Mouse (Mus musculus) regulatory T cell (primary cell): Measurements from ENCODE around the gene Ltbp2.

Experiments
- in situ Hi-C: fragments of 300-600 bp; cut with MboI, MseI; formaldehyde crosslinking; loops from one replicate; pipeline ENCODE4 v1.15.1; 2025; ENCODE audit warnings: high pct_unique_total_duplicates

Ltbp2 gene

GRCm38 (mm10) chr12:84762532-84762931 lies 113.8 kb downstream of the Ltbp2 start:
- in situ Hi-C loops: no loop called here

- in situ Hi-C loops: no loop called here
Measured at GRCm38 (mm10) chr12:84759063-84759462, 117.3 kb downstream of the Ltbp2 start.

GRCm38 (mm10) chr12:84756016-84756415 lies 120.3 kb downstream of the Ltbp2 start:
- in situ Hi-C loops: no loop called here

GRCm38 (mm10) chr12:84755008-84755695 lies 121.2 kb downstream of the Ltbp2 start:
- in situ Hi-C loops: no loop called here

- in situ Hi-C loops: loop anchor here (5.0 kb wide), 2 partner anchors 35 to 100 kb away; no protein-coding TSS in a partner anchor
Measured at GRCm38 (mm10) chr12:84752131-84752977, 124.0 kb downstream of the Ltbp2 start.

- in situ Hi-C loops: loop anchor here (5.0 kb wide), 2 partner anchors 37 to 98 kb away; no protein-coding TSS in a partner anchor
Measured at GRCm38 (mm10) chr12:84750661-84751060, 125.7 kb downstream of the Ltbp2 start.

GRCm38 (mm10) chr12:84748134-84748533 lies 128.2 kb downstream of the Ltbp2 start:
- in situ Hi-C loops: no loop called here

GRCm38 (mm10) chr12:84745700-84746099 lies 130.6 kb downstream of the Ltbp2 start:
- in situ Hi-C loops: no loop called here

- in situ Hi-C loops: no loop called here
Measured at GRCm38 (mm10) chr12:84743496-84743895, 132.8 kb downstream of the Ltbp2 start.

GRCm38 (mm10) chr12:84733366-84733765 lies 143.0 kb downstream of the Ltbp2 start:
- in situ Hi-C loops: no loop called here
